Mouse (Mus musculus): Measurements from ENCODE around the gene Dspp. TPM values are rescaled to one million over a fixed set of nuclear protein-coding genes. Genes with fewer than 3 reads are reported as not detected.

Dspp gene
- polyA plus RNA-seq (2015; fragmentation: Nextera tagmentation; extraction: Ambion mirVana) = not detected in 2 replicates

DNA sequence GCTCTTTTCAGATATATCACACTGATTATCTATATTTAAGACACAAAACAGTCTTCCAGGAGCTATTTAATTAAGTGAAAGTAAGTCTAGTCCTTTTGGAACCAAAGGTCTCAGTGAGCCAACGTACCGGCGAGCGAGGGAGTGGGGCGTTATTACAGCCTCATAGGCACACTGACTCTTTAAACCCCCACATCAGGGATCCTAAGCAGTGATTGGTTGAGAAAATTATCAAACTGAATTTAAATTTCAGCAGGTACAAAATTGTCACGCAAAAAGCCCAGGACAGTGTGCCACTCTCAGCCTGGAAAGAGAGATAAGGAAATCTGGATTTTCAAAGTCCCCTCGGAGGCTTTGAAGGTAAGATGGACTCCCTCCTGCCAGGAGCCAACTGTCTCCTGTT is at the start of gene Dspp:
Gene Dspp (plus strand): TSS at position 301 of the 400 bp plus-strand sequence.
- no peak within 1 kb of the TSS for H3K27ac ChIP-seq
- no peak within 1 kb of the TSS for H3K4me2 ChIP-seq
- no peaks in the 10 kb centered on the region for H3K9me3 ChIP-seq (replicated peaks)
- no peaks in the 10 kb centered on the region for H3K4me1 ChIP-seq
- no peaks in the 10 kb centered on the region for H3K27me3 ChIP-seq
- no peaks in the 10 kb centered on the region for H3K36me3 ChIP-seq (ENCODE audit: poor library complexity, severe bottlenecking)
- H3K4me3 ChIP-seq = no peak within 1 kb of the TSS
- no peak for ATAC-seq
- WGBS = 94% methylated on average over 7 of the region's 7 CpGs
- H3K9ac ChIP-seq = no peak within 1 kb of the TSS

DNA sequence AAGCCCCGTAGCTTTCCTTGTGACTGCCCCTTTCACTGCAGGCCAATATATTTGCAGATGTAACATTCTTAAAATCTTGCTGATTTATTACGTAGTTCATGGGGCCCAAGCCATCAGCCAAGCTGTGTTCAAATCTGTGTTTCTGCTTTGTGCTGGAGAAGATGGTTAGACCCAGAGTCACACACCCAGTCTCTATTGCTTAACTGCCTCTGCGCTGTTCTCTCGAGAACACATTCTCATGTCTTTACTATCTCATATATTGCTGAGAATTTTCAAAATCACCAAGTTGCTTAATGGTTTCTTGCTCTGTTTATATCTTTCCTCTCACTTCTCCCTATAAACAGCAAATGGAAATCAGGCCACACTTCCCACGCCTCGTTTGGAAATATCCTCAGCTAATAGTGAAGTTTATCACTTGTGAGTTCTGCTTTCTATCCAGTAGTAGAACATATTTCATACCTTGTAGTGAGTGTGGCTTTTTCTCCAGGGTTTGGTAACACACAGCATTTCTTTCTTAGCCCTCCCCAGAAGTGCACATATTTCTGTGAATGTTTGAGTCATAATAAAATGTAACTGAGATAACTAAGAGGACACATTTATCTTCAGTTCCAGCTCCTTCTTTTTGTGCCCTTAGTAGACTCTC is 46.4 kb upstream of the Dspp start:
- Histone ChIP-seq H3K27me3 (no peaks in the 10 kb centered on the region), H3K4me3 (no peak overlapping the region), H3K9me3 (replicated peaks) (no peaks in the 10 kb centered on the region), H3K36me3 (ENCODE audit: poor library complexity, severe bottlenecking) (no peaks in the 10 kb centered on the region), H3K9ac (no peak overlapping the region), H3K27ac (no peak overlapping the region), H3K4me1 (no peaks in the 10 kb centered on the region), H3K4me2 (no peak overlapping the region)
- whole genome bisulfite sequencing = 94% methylated on average over 6 of the region's 6 CpGs
- ATAC-seq = no peak

DNA sequence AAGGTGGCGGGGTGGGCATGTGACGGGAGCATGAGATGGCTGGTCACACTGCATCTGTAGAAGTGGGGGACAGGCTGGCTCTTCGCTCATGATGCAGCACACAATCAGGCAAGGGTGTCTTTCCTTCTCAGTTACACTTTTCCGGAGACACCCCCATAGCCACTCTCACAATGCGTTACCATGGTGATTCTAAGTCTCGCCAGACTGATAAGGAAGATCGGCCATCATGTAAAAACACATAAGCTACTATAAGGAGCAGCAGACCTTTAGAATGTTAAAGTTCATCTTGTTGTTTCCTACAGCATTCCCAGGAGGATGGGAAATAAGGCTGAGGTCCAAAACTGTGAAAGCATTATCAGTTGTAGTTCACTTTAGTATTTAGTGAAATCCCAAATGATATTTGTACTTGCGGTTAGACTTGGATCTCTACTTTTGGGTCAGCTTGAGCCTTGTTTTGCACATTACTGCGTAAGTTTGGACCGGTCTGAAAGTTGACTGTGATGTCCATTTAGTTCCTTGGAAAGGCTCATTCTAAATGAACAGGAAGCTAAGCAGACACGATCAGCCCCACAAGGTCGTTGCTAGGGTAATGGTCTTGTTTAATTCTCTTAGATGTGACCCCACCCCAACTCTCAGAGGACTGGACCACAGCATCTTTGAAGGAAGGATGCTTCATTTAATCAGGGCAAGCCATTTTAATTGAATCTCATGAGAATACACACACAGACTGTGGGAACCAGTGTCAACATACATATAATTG is 43.8 kb upstream of the Dspp start:
- H3K9ac ChIP-seq = no peak overlapping the region
- no peak overlapping the region for H3K27ac ChIP-seq
- no peaks in the 10 kb centered on the region for H3K27me3 ChIP-seq
- no peak overlapping the region for H3K4me3 ChIP-seq
- no peaks in the 10 kb centered on the region for H3K4me1 ChIP-seq
- 88% methylated on average over 12 of the region's 12 CpGs for WGBS
- no peak for ATAC-seq
- H3K4me2 ChIP-seq = no peak overlapping the region
- H3K36me3 ChIP-seq (ENCODE audit: poor library complexity, severe bottlenecking) = no peaks in the 10 kb centered on the region
- H3K9me3 ChIP-seq (replicated peaks) = no peaks in the 10 kb centered on the region

DNA sequence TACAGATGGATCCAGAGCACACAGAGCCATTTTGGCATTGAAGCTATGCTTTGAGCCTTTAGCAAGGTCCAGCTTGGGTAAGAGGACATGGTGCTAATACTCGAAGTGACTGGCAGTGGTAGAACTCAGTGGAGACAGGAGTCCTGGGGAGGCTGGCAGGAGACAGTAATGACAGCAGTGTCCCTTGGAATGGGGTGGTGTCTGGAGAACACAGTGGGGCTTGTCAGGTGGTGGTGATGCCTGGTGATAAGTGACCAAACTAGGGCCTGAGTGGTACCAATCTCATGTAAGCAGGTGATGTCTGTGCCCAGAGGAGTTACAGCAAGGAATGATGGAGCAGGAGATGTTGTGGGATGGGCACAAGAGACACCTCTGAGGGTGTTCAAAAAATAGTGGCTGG is 43.2 kb upstream of the Dspp start:
- Histone ChIP-seq H3K27me3 (no peaks in the 10 kb centered on the region), H3K27ac (no peak overlapping the region), H3K4me1 (no peaks in the 10 kb centered on the region), H3K4me2 (no peak overlapping the region), H3K4me3 (no peak overlapping the region), H3K9me3 (replicated peaks) (no peaks in the 10 kb centered on the region), H3K36me3 (ENCODE audit: poor library complexity, severe bottlenecking) (no peaks in the 10 kb centered on the region), H3K9ac (no peak overlapping the region)
- ATAC-seq = no peak
- WGBS = 85% methylated on average over 1 of the region's 1 CpGs

DNA sequence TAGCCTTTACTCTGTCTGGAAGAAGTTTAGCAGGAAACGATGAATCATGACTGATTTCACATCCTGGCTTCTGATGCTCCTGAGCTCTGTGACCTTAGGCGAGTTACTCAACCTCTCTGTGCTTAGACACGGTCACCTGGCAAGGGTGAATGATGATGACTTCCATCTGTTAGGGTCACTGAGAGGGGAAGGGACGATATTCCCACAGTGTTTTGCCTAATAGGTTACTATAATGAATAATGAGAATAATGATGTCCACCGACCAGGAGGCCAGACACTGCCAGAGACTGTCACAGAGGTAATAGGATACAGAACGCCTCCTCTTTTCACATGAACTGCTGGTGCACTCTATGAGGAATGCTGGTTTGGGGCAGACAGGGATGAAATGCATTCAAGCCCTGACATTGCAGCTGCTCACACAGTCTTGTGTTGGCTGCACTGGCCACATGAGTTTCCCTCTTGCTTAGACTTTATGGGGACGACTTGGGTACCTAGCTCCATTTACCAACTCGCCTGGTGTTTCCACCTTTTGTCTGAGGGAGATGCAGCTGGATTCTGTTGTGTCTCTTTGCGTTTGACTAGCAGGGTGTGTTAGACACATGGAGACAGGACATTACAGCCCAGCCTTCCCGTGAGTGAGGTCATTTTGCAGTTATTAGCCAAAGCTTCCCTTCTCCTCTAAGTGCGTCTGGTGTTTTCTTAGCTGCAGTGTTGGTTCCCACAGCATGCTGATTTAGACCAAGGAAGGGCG is 42.1 kb upstream of the Dspp start:
- no peak for ATAC-seq
- 79% methylated on average over 12 of the region's 12 CpGs for WGBS
- Histone ChIP-seq H3K9me3 (replicated peaks) (no peaks in the 10 kb centered on the region), H3K4me1 (no peaks in the 10 kb centered on the region), H3K27me3 (no peaks in the 10 kb centered on the region), H3K36me3 (ENCODE audit: poor library complexity, severe bottlenecking) (no peaks in the 10 kb centered on the region), H3K4me3 (no peak overlapping the region), H3K9ac (no peak overlapping the region), H3K4me2 (no peak overlapping the region), H3K27ac (no peak overlapping the region)

DNA sequence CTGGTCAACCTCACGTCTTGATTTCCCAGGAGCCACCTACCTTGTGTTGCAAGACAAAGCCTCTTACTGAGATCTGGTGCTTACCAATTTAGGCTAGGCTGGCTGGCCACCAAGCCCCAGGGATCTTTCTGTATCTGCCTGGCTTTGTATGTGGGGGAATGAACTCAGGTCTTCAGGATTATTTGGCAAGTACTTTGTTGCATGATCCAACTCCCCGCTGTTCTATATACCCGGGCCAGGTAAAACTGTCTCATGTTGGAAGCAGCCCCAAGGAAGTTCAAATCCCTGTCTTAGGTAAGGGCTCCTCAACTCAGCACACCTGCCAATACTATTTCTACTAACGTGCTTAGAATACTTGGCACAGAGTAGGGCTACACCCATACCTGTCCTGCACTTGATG is 39.6 kb upstream of the Dspp start:
- no peak overlapping the region for H3K4me2 ChIP-seq
- no peaks in the 10 kb centered on the region for H3K36me3 ChIP-seq (ENCODE audit: poor library complexity, severe bottlenecking)
- WGBS = 84% methylated on average over 4 of the region's 4 CpGs
- H3K9ac ChIP-seq = no peak overlapping the region
- H3K4me1 ChIP-seq = no peaks in the 10 kb centered on the region
- no peak overlapping the region for H3K4me3 ChIP-seq
- H3K9me3 ChIP-seq (replicated peaks) = no peaks in the 10 kb centered on the region
- no peaks in the 10 kb centered on the region for H3K27me3 ChIP-seq
- ATAC-seq = no peak
- no peak overlapping the region for H3K27ac ChIP-seq

DNA sequence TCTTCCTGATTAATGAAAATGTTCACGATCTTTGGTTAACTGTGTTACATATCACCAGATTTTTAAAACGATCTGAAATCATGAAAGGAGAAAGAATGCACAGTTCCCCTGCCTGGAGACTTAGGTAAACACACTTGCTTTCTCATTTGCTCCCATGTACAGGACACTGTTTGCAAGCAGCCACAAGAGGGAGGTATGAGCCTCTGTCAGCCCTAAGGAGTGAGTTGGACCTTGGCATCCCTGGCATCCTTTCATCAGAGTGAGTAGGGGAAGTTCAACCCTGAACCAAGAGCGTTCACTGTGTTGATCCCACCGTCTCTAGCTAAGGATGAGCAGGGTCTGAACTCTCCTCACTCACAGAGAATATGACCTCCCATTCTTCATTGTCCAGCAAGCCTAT is 39.0 kb upstream of the Dspp start:
- WGBS = 78% methylated on average over 4 of the region's 4 CpGs
- Histone ChIP-seq H3K27ac (no peak overlapping the region), H3K36me3 (ENCODE audit: poor library complexity, severe bottlenecking) (no peaks in the 10 kb centered on the region), H3K9ac (no peak overlapping the region), H3K4me3 (no peak overlapping the region), H3K9me3 (replicated peaks) (no peaks in the 10 kb centered on the region), H3K27me3 (no peaks in the 10 kb centered on the region), H3K4me2 (no peak overlapping the region), H3K4me1 (no peaks in the 10 kb centered on the region)
- ATAC-seq = no peak

DNA sequence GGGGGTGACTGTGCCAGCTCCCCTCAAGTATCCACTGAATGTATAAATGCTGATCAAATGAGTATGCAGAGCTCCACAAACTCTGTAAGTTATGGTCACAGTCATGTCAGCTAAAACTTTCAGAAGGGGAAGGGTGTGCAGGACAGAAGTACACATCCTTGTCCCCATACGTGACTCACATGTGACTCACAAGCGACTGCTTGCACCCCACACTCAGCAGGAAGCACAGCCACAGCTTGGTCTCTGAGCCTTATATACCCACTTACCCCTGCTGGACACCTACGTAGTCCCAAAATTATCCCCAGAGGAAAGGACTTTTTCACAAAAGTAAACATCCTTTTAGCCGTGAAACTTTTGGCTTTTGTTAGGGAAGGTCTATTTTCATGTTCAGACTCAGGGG is 36.8 kb upstream of the Dspp start:
- Histone ChIP-seq H3K27me3 (no peaks in the 10 kb centered on the region), H3K4me1 (no peaks in the 10 kb centered on the region), H3K36me3 (ENCODE audit: poor library complexity, severe bottlenecking) (no peaks in the 10 kb centered on the region), H3K4me2 (no peak overlapping the region), H3K27ac (no peak overlapping the region), H3K4me3 (no peak overlapping the region), H3K9me3 (replicated peaks) (no peaks in the 10 kb centered on the region), H3K9ac (no peak overlapping the region)
- 77% methylated on average over 4 of the region's 4 CpGs for WGBS
- no peak for ATAC-seq

DNA sequence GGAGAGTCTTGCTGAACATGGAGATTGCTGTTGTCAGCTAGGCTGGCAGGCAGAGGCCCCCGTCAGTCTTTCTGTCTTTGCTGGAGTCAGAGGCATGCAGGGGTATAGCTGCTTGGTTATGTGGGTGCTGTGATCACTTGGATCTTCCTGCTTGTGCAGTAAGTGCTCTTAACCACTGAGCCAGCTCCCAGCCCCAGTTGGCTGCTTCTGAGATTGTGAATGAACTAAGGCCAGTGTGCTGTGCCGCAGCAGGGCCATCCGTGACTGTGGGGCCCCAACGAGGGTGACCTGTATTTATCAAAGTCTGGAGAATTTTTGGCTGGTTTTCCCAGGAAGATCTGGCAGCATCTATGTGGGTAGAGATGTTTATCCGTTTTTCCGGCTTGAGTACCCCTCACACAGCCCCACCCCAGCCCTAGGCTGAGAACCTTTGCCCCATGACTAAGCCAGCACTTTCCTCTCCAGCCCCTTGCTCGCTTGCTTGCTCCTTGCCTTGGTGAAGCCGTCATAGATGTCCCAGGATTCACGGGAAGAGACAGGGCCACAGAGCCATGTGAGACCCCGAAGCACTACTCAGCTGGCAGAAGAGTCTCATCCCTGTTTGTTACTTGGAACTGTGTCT is 32.5 kb upstream of the Dspp start:
- Histone ChIP-seq H3K9ac (no peak overlapping the region), H3K36me3 (ENCODE audit: poor library complexity, severe bottlenecking) (no peaks in the 10 kb centered on the region), H3K4me1 (no peaks in the 10 kb centered on the region), H3K27me3 (no peaks in the 10 kb centered on the region), H3K4me2 (no peak overlapping the region), H3K4me3 (no peak overlapping the region), H3K9me3 (replicated peaks) (no peaks in the 10 kb centered on the region), H3K27ac (no peak overlapping the region)
- 81% methylated on average over 10 of the region's 10 CpGs for WGBS
- ATAC-seq = no peak

DNA sequence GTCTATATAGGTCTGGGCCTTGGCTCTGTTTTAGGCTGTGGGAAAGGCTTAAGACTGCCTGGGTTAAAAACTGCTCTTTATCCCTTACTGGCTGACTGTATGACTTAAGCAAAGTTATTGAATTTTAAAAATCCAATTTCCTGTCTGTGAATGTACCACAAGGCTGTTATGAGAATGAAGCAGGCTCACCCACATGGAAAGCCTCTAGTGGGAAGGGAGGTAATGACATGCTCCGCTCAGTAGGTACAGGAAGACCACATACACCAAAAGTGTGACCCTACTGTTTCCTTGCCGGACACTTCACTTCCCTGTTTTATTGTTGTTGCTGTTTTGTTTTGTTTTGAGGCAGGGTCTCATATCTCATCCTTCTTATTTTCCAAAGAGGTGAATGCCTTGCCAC is 29.4 kb upstream of the Dspp start:
- Histone ChIP-seq H3K9me3 (replicated peaks) (no peaks in the 10 kb centered on the region), H3K4me1 (no peaks in the 10 kb centered on the region), H3K36me3 (ENCODE audit: poor library complexity, severe bottlenecking) (no peaks in the 10 kb centered on the region), H3K9ac (no peak overlapping the region), H3K4me3 (no peak overlapping the region), H3K4me2 (no peak overlapping the region), H3K27ac (no peak overlapping the region), H3K27me3 (no peaks in the 10 kb centered on the region)
- 92% methylated on average over 2 of the region's 2 CpGs for WGBS
- no peak for ATAC-seq

DNA sequence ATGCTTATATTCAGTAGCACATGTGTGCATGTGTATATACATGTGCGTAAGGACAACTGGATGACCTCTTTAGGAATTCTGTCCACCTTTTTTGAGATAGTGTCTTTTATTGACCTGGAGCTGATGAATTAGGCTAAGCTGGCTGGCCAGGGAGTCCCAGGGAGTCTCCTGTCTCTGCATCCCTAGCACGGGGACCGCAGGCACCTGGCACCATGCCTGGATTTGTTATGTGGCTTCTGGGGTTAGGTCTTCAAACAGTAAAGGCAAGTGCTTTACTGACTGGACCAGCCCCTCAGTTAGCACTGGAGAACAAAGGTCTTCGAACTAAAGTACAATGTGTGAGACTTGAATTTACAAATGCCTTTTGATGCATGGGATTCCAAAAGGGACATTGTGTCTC is 26.5 kb upstream of the Dspp start:
- WGBS = 86% methylated on average over 4 of the region's 4 CpGs
- no peaks in the 10 kb centered on the region for H3K4me1 ChIP-seq
- H3K27ac ChIP-seq = no peak overlapping the region
- H3K4me2 ChIP-seq = no peak overlapping the region
- H3K9me3 ChIP-seq (replicated peaks) = no peaks in the 10 kb centered on the region
- H3K4me3 ChIP-seq = no peak overlapping the region
- ATAC-seq = no peak
- no peak overlapping the region for H3K9ac ChIP-seq
- H3K27me3 ChIP-seq = no peaks in the 10 kb centered on the region
- no peaks in the 10 kb centered on the region for H3K36me3 ChIP-seq (ENCODE audit: poor library complexity, severe bottlenecking)

DNA sequence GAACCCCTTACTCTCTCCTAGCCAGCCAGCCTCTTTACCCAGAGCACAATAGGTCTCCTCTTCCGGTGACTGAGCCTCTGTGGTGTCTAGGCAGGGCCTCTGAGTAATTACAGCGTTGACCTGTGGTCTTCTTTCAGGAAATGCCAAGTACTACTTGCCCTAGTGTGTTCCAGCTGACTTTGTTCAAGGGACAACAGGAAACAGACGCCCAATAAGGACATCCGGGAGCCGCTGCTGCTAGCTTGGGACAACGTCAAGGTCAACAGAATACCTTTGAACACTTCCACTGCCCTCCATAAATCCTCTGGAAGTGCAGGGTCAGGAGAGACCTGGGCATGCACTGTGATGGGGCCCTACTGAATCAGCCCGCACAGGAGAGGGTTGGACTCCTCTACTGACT is 21.2 kb upstream of the Dspp start:
- WGBS = 79% methylated on average over 7 of the region's 7 CpGs
- ATAC-seq = no peak

More for the DNA sequence above, 21.2 kb upstream of the Dspp start:
- Histone ChIP-seq H3K9me3 (replicated peaks) (no peaks in the 10 kb centered on the region), H3K9ac (no peak overlapping the region), H3K4me2 (no peak overlapping the region), H3K4me1 (no peaks in the 10 kb centered on the region), H3K27me3 (no peaks in the 10 kb centered on the region), H3K4me3 (no peak overlapping the region), H3K27ac (no peak overlapping the region), H3K36me3 (ENCODE audit: poor library complexity, severe bottlenecking) (no peaks in the 10 kb centered on the region)

Measured in forebrain, embryonic 13.5 days (tissue).